Mouse (Mus musculus) layer of hippocampus, adult 8-10 months (tissue): Measurements from ENCODE around the gene Gcc2. TPM values are rescaled to one million over a fixed set of nuclear protein-coding genes. Genes with fewer than 3 reads are reported as not detected.
"Not testable (repeated sequence)": the region's sequence is repeated elsewhere in the genome, so short reads cannot be mapped to it uniquely, and the experiment has no call there.

Experiments used
- DNase-seq, 2 experiments: peaks; one replicate each; pipeline ENCODE4 v3.0.0; 2022; ENCODE audit warnings: low spot score in 2 of 2
- total RNA-seq, 4 experiments: library from RNA; stranded (reverse); gene quantifications; 2 replicates each; pipeline ENCODE4 v1.2.4; 2022

Gcc2 gene
- total RNA-seq, 4 experiments from 2014 or later, result 77.3 to 96.6 (median 90.6) TPM

DNA sequence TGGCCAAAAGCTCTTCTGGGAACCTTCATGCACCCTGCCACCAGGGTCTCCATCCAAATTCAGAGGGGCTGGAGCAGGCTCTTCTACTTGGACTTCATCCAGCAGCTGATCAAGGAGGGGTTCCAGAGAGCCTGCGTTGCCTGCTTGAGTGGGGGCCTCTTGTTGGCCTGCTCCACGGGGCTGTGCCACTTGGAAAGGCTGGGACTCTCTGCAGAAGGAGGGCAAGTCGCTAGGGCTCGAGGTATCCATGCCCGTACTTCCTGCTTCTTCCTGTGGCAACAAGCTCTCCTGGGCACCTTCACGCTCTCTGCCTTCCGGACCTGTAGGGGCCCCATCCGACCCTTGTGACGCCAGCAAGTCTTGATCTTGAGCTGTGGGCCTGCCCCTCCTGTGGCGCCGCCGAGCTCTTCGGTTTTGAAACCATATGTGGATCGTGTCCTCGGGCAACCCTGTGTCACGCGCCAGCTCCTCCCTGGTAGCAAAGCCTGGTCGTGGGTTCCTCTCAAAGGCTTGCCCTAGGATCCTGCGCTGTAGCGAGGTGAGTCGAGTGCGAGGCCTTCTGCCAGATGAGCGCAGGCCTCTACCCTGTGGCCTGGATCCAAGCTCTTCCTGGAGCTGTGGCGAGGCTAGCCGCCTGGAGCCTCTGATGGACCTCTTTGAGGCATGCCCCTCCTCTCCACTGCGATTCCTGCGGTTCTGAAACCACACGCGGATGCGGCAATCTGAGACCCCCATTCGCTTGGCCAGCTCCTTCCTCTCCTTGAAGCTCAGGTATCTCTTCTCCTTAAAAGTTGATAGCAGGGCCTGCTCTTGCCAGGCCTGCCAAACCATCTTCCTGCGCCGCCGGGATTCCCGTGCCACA is 23.3 kb upstream of the Gcc2 start:
- peak; percentile 72 for DNase-seq

- not testable (repeated sequence) for DNase-seq
Observed at GRCm38 (mm10) chr10:58232641-58232969, 22.7 kb upstream of the Gcc2 start, which contains the start of gene Duxf3. Gene Duxf3, minus strand, starts transcription at chr10:58232675.

DNA sequence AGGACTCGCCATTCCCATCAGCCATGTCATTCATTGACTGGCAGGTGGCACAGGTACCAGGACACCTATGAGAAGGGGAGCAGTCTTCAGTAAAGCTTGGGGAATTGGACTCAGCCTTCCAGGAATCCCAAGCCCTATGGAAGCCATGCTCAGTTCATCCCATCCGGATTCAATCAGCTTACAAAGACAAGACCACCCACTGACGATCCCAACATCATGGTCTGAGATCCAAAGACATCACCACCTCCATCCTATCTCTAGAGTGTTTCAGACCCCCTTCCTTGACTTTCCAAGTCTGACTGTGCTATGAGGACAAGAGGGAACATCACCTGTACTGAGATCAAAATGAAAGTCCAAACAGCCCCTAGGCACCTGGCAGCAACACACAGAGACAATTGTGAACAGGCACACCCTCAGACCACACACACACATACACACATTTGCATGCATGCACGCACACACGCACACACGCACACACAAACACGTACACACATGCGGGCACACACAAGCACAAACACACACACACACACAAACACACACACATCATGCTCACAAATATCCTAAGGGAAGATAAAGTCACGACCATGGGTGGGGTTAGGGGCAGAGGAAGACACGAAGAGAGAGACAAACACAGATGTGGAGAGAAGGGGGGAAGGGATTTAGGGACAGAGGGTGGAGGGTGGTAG is 22.1 kb upstream of the Gcc2 start:
- DNase-seq, result not testable (repeated sequence)

GRCm38 (mm10) chr10:58233740-58234121 is 21.6 kb upstream of the Gcc2 start:
- DNase-seq, result not testable (repeated sequence)

- DNase-seq, result not testable (repeated sequence)
Observed at GRCm38 (mm10) chr10:58234985-58235384, 20.3 kb upstream of the Gcc2 start.

DNA sequence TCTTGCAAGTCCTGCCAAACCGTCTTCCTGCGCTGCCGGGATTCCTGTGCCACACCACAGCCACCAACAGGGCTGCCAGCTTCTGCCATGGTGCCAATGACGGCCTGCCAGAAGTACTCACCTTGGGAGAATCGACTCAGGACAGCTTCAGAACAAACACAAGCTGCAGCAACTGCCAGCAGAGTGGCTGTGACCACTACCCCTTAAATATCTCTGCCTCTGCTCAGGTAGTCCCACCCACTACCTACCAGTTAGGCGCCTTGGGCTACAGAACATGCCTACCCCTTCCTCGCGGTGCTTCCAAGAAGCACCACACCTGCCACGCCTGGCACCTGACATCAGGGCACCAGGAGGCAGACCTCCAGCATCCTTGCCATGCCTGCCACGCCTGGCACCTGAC is 18.7 kb upstream of the Gcc2 start, which contains the start of gene Gm4981:
Gm4981 (minus strand) TSS at position 89 of the 400 bp plus-strand sequence.
- DNase-seq, result no peak

GRCm38 (mm10) chr10:58238984-58239740 is 16.1 kb upstream of the Gcc2 start:
- peak; percentile 58 to 71 for DNase-seq

DNA sequence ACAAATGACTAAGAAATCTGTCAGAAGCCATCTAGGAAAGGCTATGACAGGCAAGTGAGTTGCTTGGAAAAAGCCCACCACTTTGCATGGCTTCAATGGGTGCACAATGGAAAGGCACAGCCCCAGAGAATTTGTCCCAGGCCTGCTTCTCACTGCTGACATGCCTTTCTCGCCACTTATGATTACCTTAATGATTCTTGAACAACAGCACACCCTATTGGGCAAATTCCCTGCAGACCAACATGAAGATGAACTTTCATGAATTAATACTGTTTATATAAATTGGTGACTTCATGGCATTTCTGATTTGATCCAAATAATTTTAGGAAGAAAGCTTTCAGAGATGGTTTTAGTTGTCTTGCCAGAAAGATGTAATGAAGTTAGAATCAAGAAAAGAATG is 5.8 kb upstream of the Gcc2 start:
- no peak for DNase-seq

DNA sequence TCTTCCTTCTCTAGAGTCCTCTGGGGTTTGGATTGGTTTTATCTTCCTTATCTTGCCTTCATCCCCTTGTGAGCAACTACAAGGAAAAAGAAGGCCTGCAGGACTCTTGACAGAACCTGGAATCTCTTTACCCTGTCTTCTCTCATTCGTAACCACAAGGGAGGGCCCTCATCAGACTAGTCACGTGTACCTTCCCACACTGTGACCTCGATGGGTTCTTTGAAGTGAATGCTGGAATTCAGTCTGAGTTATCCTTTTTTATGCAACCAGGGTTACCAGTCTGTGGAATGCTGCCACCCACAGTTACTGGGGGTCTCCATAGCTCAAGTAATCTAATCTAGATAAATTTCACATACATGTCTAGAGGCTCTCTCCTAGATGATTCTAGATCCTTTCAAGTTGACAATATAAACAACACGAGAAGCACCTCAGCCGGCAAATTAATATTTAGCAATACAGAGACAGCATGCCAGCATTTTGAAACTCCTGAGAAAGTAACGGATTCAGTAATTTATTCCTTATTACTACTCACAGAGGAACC is 592 bp upstream of the Gcc2 start:
- no peak for DNase-seq

DNA sequence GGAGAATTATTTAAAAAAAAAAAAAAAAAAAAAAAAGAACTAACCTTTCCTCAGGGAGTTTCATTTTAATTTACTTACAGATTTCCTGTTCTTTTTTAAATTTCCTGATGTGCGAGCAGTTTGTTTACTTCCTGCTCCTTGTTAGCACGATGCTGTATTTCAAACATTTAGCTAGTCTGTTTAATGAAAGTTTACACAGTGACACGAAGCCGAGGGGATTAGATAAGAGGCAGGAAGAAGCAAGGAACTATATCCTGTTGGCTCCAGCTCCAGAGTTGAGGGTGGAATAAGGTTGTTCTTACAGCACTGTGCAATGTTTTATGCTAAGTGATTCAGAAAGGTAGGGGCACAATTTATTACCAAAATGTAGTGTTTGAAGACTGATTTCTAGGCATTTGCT is 657 bp downstream of the Gcc2 start:
- no peak for DNase-seq

DNA sequence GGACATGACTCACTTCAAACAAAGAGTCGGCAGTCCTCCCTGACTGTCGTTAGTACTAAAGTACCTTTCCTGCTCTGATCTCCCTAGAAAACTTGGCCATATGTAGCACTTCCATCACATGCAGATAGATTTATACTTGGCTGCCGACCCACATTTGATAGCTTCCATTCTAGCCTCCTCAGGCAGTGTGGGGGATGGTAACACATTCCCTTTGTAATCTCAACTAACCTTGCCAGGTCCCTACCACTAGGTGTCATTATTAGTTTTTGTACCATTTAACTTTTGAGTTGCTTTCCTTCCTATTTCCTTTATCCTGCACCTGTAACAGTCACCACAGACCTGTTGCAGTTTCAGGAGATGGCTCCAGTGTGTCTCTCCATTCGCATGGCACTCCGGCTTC is 3.2 kb downstream of the Gcc2 start:
- no peak for DNase-seq

GRCm38 (mm10) chr10:58282238-58282637 is 26.9 kb downstream of the Gcc2 start:
- no peak for DNase-seq

DNA sequence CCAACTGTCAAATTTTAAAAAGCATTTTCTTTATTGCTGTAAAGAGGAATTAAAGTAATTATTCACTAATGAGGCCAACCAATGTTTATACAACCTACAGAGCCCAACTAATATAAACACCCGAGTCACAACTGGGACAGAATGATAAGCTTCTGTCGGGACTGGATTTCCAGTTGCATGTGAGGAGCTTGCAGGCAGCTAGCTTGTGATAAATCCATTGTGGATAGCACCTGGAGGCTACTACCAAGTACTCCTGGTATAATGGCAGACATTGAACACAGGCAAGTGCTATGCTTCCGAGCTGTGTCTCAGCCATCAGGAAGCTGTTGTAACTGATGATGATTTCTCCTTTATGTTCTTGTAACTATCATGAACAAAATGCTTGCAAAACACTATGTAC is 35.4 kb downstream of the Gcc2 start:
- no peak for DNase-seq

GRCm38 (mm10) chr10:58294246-58294645 is 38.9 kb downstream of the Gcc2 start:
- DNase-seq, result peak; percentile 35 to 37

DNA sequence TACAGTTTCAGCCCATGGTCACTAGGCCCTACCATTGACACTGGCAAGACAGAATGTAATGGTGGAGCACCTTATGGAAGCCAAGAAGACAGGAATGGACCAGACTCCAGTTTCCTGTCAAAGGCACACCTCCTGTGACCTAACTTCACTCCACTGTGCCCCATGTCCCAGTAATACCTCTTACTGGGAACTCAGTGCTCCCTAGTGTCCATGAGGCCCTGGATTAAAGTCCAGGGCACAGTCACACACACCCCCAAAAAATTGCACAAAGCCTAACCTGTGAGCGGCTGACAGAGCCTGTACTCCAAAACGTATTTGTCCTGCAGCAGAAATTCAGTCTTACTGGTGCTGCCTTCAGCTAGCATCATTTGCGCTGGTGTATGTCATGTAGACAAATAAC is 40.3 kb downstream of the Gcc2 start:
- no peak for DNase-seq

DNA sequence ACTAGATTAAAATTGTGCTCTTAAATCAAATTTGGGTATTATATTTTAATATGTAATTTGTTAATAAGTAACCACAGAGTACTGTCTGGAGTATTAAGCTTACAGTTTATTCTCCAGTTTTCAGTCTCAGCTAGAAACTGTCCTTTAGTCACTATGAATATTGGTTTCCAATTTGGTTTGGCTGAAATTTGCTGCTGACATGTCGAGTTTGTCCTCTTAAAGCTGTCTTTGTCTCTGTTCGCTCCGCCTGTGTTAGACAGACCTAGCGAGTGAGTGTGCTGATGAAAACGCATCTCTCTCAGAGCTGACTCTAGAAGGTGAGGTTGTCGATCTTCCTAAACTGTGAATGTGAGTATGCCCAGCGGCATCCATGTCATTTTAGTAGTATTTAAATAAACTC is 49.7 kb downstream of the Gcc2 start:
- no peak for DNase-seq

DNA sequence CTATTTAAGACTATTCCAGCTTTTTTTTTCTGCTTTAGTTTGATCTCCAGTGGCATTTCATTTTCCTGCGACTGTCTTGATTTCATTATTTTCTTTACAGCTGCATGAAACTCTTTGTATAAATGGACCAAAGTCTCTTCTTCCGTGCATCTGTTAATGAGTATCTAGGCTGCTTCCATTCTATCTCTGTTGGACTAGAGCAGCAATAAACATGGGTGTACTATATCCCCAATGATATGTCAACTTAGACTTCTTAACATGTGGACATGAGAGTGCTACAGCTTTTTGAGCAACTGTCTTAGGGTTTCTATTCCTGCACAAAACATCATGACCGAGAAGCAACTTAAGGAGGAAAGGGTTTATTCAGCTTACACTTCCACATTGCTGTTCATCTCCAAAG is 51.6 kb downstream of the Gcc2 start:
- no peak for DNase-seq

DNA sequence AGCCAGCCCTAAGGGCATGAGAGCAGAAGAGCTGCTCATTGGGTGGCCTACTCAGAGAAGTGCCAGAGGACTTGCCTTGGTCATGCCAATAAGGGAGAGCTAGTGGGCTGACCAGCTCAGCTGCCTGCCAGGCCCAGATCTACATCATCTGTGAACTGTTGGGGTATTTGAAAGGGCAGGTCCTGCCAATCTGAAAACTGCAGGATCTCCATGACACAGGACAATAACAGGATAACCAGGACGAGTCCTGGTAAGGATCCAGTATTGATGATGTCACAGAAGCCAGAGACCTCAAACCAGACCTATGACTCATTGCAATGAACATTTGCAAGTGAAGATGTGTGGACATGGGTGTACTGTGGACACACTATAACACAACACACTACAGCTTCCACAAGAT is 55.5 kb downstream of the Gcc2 start:
- no peak for DNase-seq

DNA sequence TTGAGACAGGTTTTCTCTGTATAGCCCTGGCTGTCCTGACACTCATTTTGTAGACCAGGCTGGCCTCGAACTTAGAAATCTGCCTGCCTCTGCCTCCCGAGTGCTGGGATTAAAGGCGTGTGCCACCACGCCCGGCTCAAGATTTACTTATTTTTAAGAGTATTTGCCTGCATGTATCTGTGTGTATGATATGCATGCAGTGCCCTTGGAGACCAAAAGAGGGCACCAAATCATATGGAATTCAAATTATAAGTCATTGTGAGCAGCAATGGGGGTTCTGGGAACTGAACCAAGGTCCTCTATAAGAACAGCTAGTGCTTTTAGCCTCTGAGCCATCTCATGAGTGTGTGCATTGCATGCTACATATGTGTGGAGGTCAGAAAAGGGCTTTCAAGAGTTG is 57.6 kb downstream of the Gcc2 start:
- no peak for DNase-seq

DNA sequence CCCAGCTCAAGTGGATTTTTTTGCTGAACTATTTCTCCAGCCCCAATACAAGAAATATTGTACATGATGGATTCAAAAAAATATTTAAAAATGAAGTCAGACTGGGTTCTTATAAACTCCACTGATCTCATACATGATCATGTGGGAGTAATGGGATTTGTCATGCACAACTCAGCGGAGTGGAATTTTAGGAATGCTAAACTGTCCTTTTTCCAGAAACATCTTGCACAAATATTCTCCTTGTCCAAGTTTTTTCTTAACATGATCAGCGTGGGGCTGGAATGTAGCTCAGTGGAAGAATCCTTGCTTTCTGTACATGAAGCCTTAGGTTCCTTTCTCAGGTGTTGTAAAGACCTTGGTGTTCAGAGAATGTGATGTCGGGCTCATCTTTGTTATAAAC is 65.6 kb downstream of the Gcc2 start:
- no peak for DNase-seq

- no peak for DNase-seq
Observed at GRCm38 (mm10) chr10:58322361-58323027, 67.2 kb downstream of the Gcc2 start.
